Mouse (Mus musculus): ENCODE results near the gene Agbl1.

The Agbl1 gene

DNA sequence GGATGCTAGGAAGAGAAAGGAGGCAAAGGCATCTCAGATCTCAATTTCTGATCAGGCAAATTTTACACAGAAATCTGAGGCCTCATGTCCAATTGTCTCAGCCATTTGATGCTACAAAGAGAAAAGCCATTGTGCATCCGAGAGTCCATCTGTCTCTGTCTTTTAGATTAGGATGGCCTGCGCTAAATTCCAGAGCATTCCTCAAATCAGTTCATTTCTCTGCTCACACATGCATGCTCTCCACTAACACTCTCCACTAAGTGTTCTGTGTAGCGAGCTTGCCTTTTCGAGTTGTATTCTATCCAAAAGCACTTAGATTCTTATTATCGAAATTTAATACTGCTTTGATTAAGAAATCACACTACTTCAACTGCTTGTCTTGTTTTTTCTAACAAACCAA, 159.6 kb downstream of the Agbl1 start:
- no peak for DNase-seq (ENCODE audit: low spot score in 2 of 2)

GRCm38 (mm10) chr7:76392296-76392940, 162.7 kb downstream of the Agbl1 start:
- no peak for DNase-seq (ENCODE audit: low spot score in 2 of 2)

- peak; percentile 32 to 68 for DNase-seq (ENCODE audit: low spot score in 2 of 2)
These were observed 163.5 kb downstream of the Agbl1 start for GRCm38 (mm10) chr7:76392941-76393817.

- no peak for DNase-seq (ENCODE audit: low spot score in 2 of 2)
These were observed 178.4 kb downstream of the Agbl1 start for GRCm38 (mm10) chr7:76407930-76408557.

DNA sequence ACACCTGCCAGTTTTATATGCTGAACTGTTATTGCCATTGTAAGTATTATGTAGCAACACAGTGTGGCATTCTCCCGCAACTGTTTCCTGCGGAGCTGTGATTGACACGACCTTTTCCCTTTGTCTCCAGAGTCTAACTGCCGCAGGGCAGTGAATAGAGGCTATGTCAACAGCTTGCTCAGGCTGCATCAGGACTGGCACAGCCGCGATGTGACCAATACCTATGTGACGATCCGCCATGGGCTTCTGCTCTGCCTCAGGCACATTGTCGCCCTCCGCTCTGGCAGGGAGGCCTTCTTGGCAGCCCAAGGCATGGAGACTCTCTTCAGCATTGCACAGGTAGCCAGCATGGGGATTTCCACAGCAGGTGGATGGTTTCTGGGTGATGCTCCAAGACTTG, 179.3 kb downstream of the Agbl1 start:
- no peak for DNase-seq (ENCODE audit: low spot score in 2 of 2)

DNA sequence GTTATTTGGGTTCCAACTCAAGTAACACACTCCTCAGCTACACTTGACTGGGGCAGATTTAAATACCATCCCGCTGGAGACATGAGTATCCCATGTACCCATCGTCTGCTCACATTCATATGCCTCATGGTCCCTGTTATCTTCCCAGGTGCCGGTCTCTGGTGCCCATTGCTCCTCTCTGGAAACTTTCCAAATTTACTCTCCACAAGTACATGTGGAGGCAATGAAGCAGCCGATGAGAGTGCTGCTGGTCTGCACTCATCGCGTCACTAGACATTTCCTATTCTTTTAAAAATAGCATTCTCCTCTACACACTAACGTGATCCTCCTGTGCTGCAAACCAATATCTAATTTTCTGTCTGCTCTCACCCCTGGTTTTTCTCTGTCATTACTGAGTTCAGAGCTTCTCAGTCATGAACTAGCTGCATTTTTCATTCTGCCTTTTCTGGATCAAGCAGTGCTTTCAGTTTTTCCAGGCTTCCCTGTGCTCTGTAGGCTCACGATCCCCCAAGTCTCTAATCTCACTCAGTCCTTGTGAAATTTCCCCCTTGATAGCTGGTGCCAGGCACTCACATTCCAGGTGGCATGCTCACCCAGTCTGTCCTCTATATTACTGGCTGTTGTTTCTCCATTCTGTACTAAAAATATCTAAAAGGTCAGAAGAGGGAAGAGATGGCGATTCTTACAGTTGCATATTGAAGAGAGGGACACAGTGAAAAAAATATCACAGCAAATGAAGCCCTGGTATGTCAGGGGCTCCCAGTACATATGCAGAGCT, 180.9 kb downstream of the Agbl1 start:
- DNase-seq (ENCODE audit: low spot score in 2 of 2) = no peak

DNA sequence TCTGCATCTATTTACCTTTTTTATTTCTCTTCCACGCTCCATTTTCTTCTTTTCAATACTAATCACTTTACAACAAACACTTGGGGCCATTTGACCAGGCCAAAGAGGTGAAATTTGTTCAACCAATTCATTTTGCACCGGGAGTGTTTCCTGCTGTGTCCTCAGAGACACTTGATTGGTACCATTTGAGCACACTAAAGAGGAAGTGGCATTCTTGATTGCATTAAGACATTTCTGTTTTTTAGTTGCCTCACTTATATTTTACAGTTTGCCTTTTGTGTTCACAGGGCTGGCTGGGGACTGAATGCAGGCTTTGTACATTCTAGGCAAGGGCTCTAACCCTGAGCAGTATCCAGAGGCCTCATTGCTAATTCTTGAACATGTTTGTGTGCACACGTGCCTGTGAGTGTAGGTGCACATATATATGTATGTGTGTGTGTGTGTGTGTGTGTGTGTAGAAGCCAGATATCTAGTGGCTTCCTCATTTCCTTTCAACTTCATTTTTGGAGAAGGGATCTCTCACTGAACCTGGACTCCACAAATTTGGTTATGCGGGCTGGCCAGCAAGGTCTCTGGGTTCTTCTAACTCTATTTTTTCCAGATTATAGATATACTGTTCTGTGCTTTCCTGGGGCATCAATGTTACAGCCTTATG, 182.4 kb downstream of the Agbl1 start:
- DNase-seq (ENCODE audit: low spot score in 2 of 2) = no peak

DNA sequence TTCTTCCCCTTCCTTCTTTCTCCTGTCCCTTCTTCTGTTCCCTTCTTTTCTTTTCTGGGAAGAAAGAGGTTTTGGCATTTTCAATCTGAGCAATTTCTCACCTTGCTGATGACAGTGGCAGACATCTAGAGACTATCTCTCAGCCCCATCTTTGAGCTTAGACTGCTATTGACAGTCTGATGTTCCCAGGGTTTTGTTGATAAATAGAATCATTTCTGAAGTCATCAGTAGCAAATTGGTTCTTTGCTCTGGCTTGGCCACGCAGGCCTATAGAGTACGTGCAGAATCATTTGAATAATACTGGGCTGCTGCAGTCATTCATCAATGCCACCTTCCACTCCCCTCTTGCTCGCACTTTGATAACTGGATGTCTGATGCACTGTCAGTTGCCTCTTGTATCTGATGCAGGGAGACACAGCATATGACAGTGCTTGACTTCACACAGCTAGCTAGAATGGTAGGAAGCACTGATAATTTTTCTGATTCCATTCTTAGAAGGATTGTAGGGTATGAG, 186.5 kb downstream of the Agbl1 start:
- DNase-seq (ENCODE audit: low spot score in 2 of 2) = no peak

DNA sequence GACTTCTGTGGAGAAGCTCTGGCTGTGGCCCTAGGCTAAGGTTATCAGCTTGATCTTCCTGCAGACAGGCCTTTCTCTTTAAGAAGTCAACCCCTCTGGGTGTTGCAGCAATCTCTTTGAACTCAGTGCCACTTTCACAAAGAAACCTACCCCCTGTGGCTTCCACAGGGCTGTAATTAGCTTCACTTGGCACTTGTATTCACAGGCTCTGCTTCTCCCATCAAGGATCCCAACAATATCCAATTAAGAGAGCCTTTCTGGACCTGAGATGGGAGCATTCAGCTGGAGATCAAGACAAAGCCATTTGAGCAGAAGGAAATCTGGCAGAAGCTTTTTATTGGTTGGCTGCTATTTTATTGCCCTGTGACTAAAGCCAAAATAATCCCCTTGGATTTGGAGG, 208.9 kb downstream of the Agbl1 start:
- DNase-seq (ENCODE audit: low spot score in 2 of 2) = no peak

DNA sequence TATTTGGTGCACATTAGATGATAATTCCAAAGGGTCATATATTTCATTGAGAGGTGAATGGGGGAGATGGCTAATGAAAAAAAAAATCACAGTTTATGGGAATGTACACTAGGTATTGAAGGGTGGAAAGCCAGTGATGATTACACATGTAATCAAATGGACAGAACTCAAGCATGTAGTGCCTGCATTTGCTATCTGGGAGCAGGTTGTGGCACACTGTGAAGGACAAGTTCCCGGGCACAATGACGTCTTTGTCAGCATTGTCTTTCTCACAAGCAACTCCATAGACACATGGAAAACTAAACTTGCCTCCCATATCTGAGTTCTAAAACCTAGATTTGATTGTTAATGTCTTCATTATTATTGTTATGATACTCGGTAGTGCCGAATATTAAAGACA, 209.3 kb downstream of the Agbl1 start:
- no peak for DNase-seq (ENCODE audit: low spot score in 2 of 2)

- no peak for DNase-seq (ENCODE audit: low spot score in 2 of 2)
These were observed 232.8 kb downstream of the Agbl1 start for GRCm38 (mm10) chr7:76462361-76463001.

GRCm38 (mm10) chr7:76466427-76466826, 236.7 kb downstream of the Agbl1 start:
- DNase-seq (ENCODE audit: low spot score in 2 of 2) = no peak

- no peak for DNase-seq (ENCODE audit: low spot score in 2 of 2)
These were observed 244.5 kb downstream of the Agbl1 start for GRCm38 (mm10) chr7:76474233-76474632.

DNA sequence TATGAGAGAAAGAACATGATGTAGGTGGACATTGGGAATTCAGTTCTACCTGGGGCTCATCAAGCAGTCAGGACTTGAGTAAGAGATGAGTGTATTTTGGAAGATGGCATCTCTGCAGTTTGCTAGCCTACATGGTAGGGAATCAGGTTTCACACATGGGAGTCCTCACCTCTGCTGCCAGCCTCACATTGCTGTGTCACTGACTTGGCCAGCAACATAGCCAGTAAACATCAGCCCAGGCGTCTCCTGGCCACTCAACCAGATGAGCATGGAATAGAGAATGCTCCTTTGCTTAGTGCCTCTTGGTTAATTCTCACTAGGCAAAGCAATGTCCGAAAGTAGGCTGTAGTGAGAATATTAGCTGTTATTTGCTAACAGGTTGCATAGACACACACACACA, 255.9 kb downstream of the Agbl1 start:
- DNase-seq (ENCODE audit: low spot score in 2 of 2) = no peak

GRCm38 (mm10) chr7:76487519-76487918, 257.8 kb downstream of the Agbl1 start:
- no peak for DNase-seq (ENCODE audit: low spot score in 2 of 2)

GRCm38 (mm10) chr7:76524291-76524690, 294.6 kb downstream of the Agbl1 start:
- DNase-seq (ENCODE audit: low spot score in 2 of 2) = no peak

GRCm38 (mm10) chr7:76546456-76546855, 316.8 kb downstream of the Agbl1 start:
- no peak for DNase-seq (ENCODE audit: low spot score in 2 of 2)

DNA sequence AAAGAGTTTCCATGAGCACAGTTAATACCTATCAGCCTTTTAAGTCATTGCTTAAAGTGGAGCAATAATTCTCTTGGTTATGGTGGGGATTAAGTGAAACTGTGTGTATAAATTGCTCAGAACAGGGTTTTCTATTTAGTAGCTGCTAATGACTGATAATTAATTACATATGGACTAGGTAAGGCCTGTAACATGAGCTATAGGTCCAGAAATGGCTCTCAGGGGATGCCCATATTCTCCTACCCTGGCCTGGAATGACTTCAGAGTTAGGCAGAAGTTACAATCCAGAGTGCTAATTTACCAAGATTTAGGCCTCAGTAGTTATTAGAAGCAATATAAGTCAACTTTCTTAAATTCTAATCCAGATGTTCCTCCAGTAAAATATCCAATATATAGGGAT, 317.6 kb downstream of the Agbl1 start:
- DNase-seq (ENCODE audit: low spot score in 2 of 2) = no peak

- DNase-seq (ENCODE audit: low spot score in 2 of 2) = no peak
These were observed 322.2 kb downstream of the Agbl1 start for GRCm38 (mm10) chr7:76551860-76552259.

DNA sequence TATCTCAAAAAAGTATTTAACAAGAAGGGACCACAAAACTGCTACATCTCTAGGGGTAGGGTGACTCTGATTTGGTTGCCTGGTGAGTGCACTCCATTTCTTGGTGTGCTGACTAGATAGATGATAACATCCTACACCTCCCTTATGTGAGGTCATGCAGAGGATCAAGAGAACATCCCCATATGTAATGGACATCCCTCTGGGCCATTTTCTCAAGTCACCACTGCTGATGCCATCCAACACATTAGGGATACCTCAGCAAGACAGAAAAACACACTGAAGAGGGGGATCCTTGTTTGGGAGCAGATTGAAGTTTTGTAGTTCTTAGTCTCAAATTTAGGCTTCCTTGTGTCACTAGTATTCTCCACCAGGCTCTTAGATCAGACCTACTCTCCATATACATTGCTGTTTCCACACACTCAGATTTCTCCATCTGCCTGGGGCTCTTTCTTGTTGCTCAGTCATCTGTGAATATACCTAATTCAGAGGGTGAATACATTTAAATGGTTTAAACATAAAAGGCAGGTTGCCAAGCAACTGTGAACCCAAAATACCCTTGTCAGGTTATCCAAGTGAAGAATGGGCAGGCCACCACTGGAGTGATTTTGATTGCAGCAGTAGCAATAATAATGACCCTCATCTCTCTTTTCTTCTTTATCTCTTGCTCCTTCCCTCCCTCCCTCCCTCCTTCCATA, 331.0 kb downstream of the Agbl1 start:
- no peak for DNase-seq (ENCODE audit: low spot score in 2 of 2)
